Mouse (Mus musculus) cerebellum, postnatal 36 days (tissue): ENCODE measurements at regions not wholly inside any gene's neighbourhood (a gene's known extent, or its start where the extent isn't known, plus 50 kb on each side); places are given as distances from the start of the nearest gene placed in this dataset.

Source experiments
- DNase-seq, 2 experiments: peaks; one replicate each; pipeline ENCODE4 v3.0.0; 2021 to 2022; ENCODE audit warnings: mixed read lengths in 2 of 2

DNA sequence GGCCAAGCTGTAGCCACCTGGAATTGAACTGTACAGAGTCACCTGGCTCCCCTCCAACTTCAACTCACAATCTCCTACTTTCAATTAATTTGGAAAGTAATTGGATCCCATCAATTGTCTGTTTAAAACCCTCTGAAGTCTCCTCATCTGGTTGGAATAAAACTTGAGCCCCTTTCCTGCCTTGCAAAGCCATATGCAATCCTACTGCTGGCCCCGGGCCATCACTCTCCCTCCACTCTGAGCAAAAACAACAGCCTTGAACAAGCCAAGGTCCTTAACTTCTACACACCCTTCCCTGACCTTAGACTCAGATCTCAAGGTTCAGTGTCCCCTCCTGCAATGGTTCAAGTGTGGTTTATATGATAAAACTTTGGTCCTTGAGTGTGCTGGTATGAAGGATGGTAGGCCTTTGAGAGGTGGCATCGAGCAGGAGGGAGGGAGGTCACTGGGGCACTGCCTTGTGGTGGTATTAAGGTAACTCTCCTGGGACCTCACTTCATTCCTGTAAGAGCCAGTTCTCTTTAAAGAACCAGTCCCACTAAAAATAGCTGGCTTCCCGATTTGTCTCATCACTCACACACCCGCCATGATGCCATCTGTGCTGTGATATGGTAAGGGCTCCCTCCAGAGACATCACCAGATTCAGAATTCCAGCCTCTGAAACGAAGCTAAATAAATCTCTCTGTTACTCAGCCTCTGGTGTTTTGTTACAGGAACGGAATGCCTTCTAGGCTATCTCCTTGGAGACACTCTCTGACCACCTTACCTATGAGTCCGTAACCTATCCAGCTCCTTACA lies 112.0 kb upstream of the Zmiz1 start:
- peak; percentile 70 to 71 for DNase-seq

DNA sequence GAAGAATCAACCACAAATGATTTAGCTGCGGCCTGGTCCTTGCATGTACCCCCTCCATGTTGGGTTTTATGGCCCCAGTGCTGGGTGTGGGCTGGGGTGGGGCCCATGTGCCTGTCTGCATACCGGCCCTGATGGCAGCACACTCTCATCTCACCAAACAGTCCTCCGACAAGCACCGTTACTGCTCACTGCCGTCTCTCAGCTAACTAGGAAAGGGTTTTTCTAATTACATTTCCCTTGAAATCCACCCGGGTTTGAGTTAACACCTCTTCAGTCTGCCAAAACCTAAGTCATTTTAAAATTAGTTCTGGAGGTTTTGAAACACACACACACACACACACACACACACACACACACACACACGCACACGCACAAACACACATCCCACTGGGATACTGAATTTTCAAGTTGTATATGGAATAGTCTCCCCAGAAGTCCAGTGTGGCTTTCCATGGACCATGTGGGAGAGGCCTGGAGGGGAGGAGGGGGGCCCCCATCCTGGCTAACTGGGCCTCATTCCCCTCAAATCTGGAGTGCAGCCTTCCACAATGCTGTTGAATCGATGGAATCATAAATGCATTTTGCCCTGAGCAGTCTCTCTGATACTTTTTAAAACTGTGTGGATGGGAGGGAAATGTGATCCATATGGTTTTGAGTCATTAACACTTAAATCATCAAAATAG lies 108.6 kb upstream of the Zmiz1 start:
- DNase-seq = no peak

DNA sequence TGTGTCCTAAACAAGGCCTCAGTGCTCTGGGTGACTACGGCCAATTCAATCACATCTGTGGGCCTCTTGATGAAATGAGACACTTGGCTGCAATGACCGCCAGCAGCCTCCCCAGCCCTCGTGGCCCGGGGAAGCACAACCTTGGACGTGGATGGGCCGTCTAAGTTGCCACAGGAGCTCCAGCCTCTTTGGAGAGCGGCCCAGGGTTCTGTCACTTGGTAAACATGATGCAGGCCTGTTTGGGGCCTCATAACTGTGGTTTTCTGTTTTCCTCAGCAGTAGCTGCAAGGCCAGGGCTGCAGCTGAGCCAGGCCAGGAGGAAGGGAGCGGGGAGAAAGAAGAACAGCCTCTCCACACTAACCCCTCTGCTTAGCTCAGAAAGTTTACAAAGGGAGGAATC lies 105.2 kb upstream of the Zmiz1 start:
- DNase-seq = no peak

DNA sequence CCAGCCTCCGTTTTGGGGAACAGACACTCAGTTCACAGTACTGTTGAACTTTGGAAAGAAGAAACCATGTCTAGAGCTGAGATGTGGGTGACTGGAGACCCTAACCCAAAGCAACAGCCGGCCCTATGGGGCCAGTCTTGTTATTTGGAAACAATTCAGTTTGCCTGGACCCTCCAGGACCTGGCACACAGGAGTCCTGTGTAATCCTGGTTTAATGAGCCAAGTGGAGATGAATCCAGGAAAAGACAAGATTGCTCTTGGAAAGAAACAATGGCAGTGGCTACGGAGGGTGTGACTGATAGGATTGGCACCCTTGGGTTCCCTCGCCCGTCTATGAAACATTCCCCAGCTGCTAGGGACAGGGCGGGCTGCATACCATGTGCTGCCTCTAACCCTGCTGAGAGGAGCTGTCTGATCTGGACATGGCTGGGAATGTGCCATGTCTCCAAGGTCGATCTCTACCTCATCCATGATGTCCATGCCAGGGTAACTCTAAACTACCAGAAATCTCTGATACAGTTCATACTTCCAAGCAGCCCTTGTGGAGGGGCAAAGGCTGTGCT lies 104.6 kb upstream of the Zmiz1 start:
- DNase-seq = no peak

DNA sequence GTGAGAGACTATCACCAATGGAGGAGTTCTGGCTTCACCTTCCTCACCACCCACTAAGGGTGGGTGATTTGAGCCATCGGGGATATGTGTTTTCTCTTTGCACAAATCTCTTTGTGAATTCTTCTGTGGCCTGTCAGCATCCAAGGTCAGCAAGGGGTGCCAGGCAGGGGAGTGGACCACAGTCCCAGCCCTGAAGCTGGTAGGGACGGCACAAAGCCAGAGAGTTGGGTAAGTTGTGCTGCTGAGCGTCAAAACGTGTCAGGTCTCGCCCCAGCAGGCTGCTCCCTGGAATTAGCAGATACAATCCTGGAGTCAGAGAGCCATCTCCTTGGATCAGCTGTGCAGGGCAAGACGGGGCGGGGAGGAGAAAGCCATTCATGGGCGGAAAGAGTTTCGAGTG lies 101.2 kb upstream of the Zmiz1 start:
- DNase-seq = no peak

DNA sequence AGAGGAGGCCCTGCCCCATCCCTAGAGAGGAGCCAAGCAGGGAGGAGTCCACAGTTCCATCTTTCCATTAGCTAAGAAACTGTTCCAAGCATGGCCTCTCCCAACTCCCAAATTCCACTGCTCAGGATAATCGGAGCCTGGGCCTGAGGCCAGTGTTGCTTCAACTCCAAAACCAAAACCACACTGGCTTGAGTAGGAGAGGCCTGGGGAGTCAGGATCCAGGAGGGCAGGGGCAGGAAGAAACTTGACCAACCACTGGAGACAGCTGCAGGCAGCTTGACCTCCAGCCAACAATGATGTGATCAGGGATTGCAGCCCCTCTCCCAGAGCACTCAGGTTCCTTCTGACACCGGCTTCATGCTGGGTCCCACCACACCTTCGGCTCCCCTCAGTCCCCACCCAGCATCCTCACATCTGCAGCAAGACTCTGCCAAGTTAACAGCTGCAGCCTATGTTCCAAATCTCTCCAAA lies 99.1 kb upstream of the Zmiz1 start:
- no peak for DNase-seq

DNA sequence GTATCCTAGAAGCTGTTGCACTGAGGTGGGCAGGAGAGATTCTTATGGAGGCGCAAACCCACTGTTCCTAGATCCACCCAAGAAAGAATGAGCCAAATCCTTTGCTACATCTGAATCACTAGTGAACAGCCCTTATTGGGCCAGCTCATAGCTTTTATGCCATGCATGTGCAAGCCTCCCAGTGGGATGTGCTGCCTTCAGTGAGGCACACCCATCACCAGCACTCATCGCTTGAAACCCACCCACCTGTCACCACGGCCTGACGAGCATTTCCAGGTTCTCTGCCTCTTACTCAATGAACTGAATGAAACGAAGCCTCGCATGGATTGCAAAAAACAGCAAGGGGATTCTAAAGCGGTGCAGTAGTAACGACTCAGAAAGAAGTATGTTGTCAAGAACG lies 98.3 kb upstream of the Zmiz1 start:
- no peak for DNase-seq

DNA sequence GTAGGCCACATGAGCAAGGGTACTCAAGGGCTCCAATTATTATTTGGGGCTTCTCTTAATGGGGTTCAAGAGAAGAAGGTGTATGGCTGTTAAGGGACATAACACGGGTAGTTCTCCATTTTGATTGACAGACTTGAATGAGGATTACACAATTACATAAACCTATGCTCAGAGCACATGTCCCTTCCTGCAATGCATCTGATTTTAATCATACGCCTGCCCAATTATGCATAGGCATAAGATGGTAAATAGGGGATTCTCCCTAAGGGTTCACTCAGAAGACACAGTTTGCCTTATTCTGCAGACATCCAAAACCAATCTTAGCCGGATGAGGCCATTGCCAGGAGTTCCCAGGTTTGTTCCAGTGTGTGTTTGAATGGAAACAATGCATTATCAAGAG lies 97.9 kb upstream of the Zmiz1 start:
- no peak for DNase-seq

DNA sequence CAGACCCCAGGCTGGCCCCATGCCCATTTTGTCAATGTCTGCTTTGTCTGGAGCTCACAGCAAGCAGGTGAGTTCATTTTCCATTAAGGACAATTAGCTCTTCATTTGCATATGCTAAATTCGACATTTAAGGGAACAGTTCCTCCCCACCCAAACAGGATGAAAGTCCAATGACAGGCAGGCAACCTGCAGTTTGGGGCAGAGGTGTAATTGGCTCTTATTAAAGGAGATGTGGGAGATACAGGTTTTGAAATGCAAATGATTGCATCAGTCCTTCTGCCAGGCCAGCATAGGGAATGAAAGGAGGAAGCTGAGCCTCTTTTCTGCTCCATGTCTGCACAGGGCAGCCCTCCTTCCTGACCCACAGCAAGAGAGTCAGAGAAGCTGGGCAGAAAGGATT lies 96.2 kb upstream of the Zmiz1 start:
- no peak for DNase-seq

DNA sequence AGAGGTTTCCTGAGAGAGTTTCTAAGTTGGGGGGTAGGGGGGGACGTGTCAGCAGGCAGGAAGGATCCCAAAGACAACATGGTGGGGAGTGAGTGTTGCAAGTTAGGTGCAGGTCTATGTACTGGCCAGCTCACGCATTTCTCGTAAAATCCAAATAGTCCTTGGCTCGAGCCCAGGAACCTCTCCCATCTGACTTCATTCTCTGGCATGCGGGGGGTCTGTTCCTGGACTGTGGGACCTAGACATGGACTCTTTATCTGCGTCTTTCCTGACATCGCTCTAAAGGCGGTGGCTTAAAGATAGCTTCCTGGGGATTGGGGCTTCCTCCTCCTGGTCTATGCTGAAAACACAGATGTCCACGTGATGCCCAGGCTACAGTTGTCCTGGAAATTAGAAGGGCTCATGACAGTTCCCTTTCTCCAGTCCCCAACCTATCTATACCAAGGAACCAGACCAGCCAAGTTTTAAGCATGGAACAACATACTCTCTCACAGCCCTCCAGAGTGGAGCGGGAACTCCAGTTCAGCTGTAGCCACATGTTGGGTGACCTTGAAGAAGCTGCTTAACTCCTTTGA lies 93.7 kb upstream of the Zmiz1 start:
- DNase-seq = no peak

DNA sequence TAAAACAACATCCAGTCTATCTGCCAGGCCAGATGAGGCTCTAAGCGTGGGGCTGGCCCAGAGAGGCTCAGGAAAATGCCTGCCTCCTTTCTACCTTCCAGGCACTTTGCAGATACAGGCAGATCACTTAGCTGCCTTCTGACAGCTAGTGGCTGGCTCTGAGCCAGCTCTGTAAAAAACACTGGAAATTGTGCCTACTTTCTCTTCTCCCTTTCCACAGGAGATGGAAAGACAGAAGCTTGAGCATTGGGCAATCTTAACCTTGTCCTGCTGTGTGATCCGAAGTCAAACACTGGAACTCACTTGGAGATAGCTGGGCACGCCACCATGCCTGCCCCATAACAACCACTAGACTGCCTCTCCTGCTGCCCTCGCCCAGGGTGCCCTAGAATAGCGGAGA lies 93.0 kb upstream of the Zmiz1 start:
- peak; percentile 49 to 62 for DNase-seq

DNA sequence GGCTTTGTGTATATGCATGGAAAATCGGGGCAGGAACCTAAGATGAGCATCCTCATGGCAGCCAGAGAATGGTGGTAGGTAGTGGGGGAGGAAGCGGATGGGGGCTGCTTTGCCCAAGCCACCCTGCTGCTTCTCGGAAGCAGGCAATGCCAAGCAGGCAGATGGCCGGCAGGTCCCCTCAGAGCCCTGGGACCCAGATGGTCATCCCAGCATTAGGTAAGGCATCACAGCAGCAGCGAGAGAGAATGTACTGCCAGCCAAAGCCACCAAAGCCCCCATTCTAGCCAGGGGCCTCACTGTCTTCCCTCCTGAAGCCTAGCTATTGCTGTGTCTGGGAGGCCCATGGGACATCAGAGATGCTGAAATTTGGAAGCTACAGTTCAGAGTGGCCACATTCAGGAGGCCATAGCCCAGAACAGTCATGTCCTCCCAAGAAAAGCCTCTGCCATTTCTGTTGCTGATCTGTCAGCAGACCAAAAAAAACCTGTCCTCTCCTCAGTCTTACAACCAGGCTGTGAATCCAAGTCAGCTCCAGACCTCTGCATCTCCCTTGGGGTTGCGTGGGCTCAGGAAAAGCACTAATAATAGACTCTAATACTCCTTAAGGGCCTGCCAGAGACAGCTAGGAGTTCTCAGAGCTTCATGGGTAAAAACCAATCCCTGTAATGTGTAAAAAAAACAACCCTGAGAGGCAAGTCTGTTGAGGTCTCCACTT lies 88.5 kb upstream of the Zmiz1 start:
- peak; percentile 88 to 90 for DNase-seq

DNA sequence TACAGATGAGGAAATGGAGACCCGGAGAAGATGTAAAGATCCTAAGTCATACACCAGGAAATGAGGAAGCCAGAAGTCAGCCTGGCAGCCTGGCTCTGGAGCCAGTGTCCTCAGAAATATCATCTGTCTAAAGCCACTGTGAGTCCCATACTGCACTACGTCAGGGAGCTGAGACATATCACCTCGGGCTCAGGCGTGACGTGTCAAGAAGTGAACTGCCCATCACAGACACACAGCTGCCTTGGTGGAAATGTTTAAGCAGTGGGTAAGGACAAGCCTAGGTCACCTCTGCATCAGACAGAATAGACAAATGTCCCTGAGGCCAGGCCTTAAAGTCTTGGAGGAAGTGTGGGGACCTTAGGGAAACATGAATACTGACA lies 88.0 kb upstream of the Zmiz1 start:
- DNase-seq = peak in 1 of 2 experiments; percentile 52

DNA sequence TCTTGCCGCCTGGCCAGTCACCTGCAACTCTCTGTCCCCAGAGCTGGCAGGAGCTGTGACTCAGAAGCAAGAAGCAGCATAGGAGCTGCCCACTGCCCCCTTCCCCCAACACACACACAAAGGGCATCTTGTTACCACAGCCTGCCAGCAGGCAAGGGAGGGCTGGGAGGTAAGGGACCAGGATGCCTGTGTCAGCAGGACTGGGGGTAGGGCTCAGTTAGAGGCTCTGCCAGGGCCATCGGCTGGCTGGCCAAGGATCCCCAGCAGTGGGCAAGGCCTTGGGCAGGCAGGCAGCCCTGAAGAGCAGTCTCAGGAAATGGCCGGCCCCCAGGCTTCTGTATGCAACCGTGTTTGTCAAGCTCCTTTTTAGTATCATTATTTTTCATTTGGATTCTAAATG lies 87.3 kb upstream of the Zmiz1 start:
- DNase-seq = peak; percentile 65 to 76

DNA sequence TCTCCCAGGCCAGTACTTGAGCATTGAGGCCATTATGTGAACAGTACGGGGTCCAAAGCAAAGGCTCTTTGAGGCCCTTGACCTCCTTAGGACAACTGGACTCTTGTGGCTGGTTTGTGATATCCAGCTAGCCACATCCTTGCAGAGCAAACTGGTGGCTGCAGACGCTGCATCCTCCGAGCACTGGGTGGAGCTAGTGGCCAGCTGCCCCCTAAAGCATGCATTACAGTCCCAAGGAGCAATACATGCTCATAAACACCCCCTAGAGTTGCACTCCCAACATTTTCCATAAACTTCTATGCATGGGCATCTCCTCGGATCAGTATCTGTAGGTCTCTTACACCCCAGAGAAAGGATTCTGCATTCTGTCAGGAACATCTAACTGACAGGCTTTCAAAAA lies 86.4 kb upstream of the Zmiz1 start:
- no peak for DNase-seq

DNA sequence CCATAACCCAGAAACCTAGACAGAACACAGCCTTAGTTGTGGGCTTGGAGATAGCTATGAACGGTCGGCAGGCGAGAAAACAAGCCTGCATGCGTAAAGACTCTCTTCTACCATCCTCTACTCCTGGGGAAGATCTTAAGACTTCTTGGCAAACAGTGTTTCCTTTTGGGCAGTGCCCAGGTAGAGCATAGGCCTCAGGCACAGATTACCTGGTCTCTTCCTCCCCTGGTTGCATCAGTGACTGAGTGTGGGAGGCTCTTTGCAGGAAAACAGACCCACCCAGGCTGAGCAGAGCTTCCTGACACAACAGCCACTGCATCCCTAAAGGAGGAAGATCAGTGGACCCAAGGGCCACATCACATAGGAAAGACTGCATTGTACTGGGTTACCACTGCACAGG lies 85.8 kb upstream of the Zmiz1 start:
- no peak for DNase-seq

DNA sequence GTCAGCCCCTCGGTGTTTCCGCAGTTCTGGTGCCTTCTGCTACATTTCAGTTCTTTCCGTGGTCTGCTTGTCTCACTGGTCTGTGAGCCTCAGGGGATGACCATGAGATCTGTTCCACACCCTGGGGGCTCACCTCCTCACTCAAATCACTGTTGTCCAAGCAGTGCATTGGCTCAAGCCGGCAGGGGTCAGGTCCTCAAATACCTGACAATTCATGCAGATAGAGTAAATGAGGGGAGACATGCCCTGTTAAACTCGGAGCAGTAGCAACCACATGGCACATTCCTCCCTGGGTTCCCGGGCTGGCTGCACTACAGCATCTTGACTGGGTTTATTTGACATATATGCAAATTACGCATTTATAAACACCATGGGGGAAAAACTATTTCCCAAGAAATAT lies 84.0 kb upstream of the Zmiz1 start:
- DNase-seq = no peak

DNA sequence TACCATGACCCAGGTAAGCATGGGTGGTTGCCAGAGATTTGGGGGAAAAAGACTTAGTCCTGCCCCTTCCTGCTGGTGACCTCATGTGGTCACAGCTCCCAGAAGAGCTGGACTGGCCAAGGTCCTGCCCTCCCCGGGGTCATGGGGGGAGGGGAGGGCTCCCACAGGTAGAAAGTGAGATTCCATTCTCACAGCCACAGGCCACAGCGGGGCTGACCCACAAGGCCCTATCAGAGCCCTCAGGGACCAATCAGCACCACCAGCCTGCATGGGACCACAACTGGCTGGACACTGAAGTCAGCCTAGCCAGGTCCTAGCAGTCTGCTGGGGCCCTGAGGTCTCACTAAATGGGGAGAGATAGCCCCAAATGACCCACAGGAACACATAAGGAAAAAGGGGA lies 81.9 kb upstream of the Zmiz1 start:
- no peak for DNase-seq

DNA sequence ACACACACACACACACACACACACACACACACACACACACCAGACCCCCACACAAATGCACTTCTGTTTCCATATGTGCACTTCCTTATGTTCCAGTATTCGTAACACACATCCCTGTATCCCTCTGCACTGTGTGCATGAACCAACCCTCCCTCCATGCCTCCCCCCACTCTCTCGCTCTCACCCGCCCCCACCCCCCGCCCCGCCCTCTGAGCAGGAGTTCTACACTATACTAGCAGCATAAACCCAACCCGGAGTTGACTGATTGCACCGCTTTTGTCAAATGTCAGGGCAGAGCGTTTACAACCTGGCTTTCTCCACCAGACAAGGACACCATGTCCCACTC lies 81.5 kb upstream of the Zmiz1 start:
- DNase-seq = no peak

DNA sequence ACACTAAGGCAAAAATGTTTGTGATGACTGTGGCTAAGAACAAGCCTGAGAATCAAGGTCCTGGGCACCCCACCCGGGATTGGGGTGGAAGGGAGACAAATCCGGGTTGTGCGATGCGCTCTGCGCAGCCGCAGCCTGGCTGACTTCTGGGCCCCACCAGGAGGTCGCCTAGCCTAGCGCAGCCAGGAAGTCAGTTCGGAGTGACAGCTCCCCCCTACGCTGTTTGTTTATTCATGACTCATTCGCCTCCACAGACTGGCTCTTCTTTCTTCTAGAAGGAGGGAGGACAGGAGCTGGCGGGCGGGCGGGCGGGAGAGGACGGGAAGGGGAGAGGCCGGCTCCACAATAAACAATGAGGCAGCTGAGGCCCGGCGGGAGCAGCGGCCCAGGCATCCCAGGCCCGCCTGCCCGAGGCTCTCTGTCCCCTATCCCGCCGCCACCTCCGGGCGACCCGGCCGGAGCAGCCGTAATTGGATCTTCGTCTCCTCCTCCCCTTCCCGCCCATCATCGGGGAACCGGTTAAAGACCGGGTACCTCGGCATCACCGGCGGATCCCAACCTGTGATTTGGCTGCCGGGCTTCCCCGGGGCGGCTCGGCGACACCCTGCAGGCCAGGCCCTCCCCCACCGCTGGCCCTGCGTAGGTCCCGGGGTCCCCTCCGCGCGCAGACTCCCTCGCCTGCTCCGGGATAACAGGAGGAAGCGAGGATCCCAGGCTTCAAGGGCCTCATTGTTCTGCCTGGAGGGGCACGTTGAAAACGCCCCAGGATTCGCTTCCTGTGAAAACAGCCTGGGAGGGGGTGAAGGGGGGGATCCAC lies 80.9 kb upstream of the Zmiz1 start:
- peak; percentile 93 for DNase-seq

DNA sequence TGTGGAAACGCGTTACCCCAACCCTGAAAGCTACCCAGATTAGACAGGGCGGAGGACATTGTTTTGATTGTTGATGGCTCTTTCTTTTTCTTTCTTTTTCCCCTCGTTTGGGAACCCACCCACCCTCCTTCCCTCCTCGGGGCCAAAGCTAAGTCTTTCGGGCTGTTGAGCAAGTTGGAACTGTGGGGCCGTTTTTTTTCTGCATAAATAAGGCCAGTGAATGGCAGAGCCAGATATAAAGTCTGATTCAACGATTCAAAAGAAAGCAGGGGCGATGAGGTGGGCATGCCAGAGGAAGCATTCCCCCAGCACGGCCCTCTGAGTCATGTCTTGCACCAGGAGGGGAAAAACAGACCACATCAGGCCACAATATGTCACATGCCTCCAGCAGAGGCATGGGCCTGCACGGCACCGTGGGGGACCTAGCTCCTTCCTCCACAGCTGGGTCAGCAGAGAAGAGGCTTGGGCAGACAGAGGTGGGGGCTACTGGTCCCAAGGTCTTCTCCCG lies 80.2 kb upstream of the Zmiz1 start:
- DNase-seq = peak; percentile 38 to 46

DNA sequence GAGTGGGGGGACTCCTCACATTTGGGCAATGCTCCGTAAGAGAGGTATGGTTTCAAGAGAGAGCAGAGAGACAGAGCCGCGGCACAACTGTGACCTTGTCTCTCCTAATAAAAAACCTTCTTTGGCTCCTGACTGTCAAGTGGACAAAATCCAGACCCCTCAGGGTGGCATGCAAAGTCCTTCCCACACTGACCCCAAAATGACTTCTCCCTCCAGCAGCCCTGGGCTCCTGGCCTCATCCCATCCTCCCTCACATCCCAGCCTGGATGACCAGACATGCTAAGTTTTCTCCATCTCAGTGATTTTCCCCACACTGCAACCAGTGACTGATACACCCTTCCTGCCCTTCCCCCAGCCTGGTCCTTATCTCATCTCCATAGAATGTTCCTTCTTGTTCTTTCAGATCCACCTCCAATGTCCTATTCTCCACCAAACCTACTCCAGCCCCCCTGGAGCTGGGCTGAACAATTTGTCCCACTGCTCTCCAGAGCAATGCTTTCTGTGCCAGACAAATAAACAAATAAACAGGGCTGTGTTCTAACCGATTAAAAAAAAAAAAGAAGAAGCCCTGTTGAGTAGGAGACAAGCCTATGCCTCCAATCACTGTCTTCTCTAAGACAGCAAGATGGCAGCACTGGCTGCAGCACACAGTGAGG lies 75.7 kb upstream of the Zmiz1 start:
- DNase-seq = no peak
